Mouse (Mus musculus): ENCODE measurements around the gene 4930404H24Rik. TPM values are rescaled to one million over a fixed set of nuclear protein-coding genes. Genes with fewer than 3 reads are reported as not detected.
A peak's percentile ranks its signal among the peaks of the same experiment; 100 is the strongest.
"Not testable (repeated sequence)": the region's sequence is repeated elsewhere in the genome, so short reads cannot be mapped to it uniquely, and the experiment has no call there.

Gene 4930404H24Rik
- polyA plus RNA-seq, 1 experiment = not detected

GRCm38 (mm10) chr2:153494293-153494811, 1.8 kb downstream of the 4930404H24Rik start:
- TF ChIP-seq CTCF (IDR thresholded peaks at IDR 0.05; ENCODE audit: control insufficient read depth, insufficient read depth, low read length) = no peak
- no peak for TF ChIP-seq POLR2A (IDR thresholded peaks at IDR 0.05; ENCODE audit: borderline replicate concordance, control insufficient read depth, low read depth, low read length)
- WGBS = 21% methylated on average over 9 of the region's 9 CpGs
- Histone ChIP-seq H3K4me3 (replicated peaks; ENCODE audit: control insufficient read depth, low read depth, low read length) (no peak overlapping the region), H3K27ac (ENCODE audit: control insufficient read depth, insufficient read depth, low read depth, low read length, poor library complexity) (peak overlapping the region; percentile 68), H3K4me1 (ENCODE audit: control insufficient read depth, insufficient read depth, low read length) (peaks cover 10% of the 10 kb centered on the region)

GRCm38 (mm10) chr2:153495391-153495790, 2.8 kb downstream of the 4930404H24Rik start:
- not testable (repeated sequence) for H3K4me3 ChIP-seq (replicated peaks; ENCODE audit: control insufficient read depth, low read depth, low read length); H3K4me1 ChIP-seq (ENCODE audit: control insufficient read depth, insufficient read depth, low read length)
- peak overlapping the region; percentile 77 for H3K27ac ChIP-seq (ENCODE audit: control insufficient read depth, insufficient read depth, low read depth, low read length, poor library complexity)
- WGBS = 48% methylated on average over 4 of the region's 4 CpGs

- Histone ChIP-seq H3K4me3 (replicated peaks; ENCODE audit: control insufficient read depth, low read depth, low read length) (no peak overlapping the region), H3K27ac (ENCODE audit: control insufficient read depth, insufficient read depth, low read depth, low read length, poor library complexity) (peak overlapping the region; percentile 77), H3K4me1 (ENCODE audit: control insufficient read depth, insufficient read depth, low read length) (peaks cover 8% of the 10 kb centered on the region)
- WGBS = 14% methylated on average over 4 of the region's 4 CpGs
- TF ChIP-seq POLR2A (IDR thresholded peaks at IDR 0.05; ENCODE audit: borderline replicate concordance, control insufficient read depth, low read depth, low read length) = no peak
- TF ChIP-seq CTCF (IDR thresholded peaks at IDR 0.05; ENCODE audit: control insufficient read depth, insufficient read depth, low read length) = no peak
Observed at GRCm38 (mm10) chr2:153495818-153496217, 3.2 kb downstream of the 4930404H24Rik start.

GRCm38 (mm10) chr2:153496301-153496700, 3.7 kb downstream of the 4930404H24Rik start:
- Histone ChIP-seq H3K27ac (ENCODE audit: control insufficient read depth, insufficient read depth, low read depth, low read length, poor library complexity) (peak overlapping the region; percentile 77), H3K4me1 (ENCODE audit: control insufficient read depth, insufficient read depth, low read length) (peaks cover 8% of the 10 kb centered on the region), H3K4me3 (replicated peaks; ENCODE audit: control insufficient read depth, low read depth, low read length) (no peak overlapping the region)
- no peak for TF ChIP-seq POLR2A (IDR thresholded peaks at IDR 0.05; ENCODE audit: borderline replicate concordance, control insufficient read depth, low read depth, low read length)
- TF ChIP-seq CTCF (IDR thresholded peaks at IDR 0.05; ENCODE audit: control insufficient read depth, insufficient read depth, low read length) = no peak
- WGBS = 50% methylated on average over 6 of the region's 6 CpGs

GRCm38 (mm10) chr2:153496898-153497297, 4.3 kb downstream of the 4930404H24Rik start:
- no peak overlapping the region; the same call in 1 of the 2 replicates for H3K27ac ChIP-seq (ENCODE audit: control insufficient read depth, insufficient read depth, low read depth, low read length, poor library complexity)
- WGBS = 92% methylated on average over 13 of the region's 13 CpGs
- peaks cover 8% of the 10 kb centered on the region for H3K4me1 ChIP-seq (ENCODE audit: control insufficient read depth, insufficient read depth, low read length)
- H3K4me3 ChIP-seq (replicated peaks; ENCODE audit: control insufficient read depth, low read depth, low read length) = no peak overlapping the region
- no peak for TF ChIP-seq POLR2A (IDR thresholded peaks at IDR 0.05; ENCODE audit: borderline replicate concordance, control insufficient read depth, low read depth, low read length)
- TF ChIP-seq CTCF (IDR thresholded peaks at IDR 0.05; ENCODE audit: control insufficient read depth, insufficient read depth, low read length) = no peak

GRCm38 (mm10) chr2:153499154-153499553, 6.6 kb downstream of the 4930404H24Rik start:
- Histone ChIP-seq H3K27ac (ENCODE audit: control insufficient read depth, insufficient read depth, low read depth, low read length, poor library complexity) (no peak overlapping the region), H3K4me3 (replicated peaks; ENCODE audit: control insufficient read depth, low read depth, low read length) (no peak overlapping the region), H3K4me1 (ENCODE audit: control insufficient read depth, insufficient read depth, low read length) (peaks cover 7% of the 10 kb centered on the region)
- WGBS = 62% methylated on average over 4 of the region's 4 CpGs
- TF ChIP-seq CTCF (IDR thresholded peaks at IDR 0.05; ENCODE audit: control insufficient read depth, insufficient read depth, low read length) = peak; percentile 30; the same call in 1 of the 2 replicates
- no peak for TF ChIP-seq POLR2A (IDR thresholded peaks at IDR 0.05; ENCODE audit: borderline replicate concordance, control insufficient read depth, low read depth, low read length)

- WGBS = 39% methylated on average over 5 of the region's 5 CpGs
- TF ChIP-seq POLR2A (IDR thresholded peaks at IDR 0.05; ENCODE audit: borderline replicate concordance, control insufficient read depth, low read depth, low read length) = no peak
- no peak for TF ChIP-seq CTCF (IDR thresholded peaks at IDR 0.05; ENCODE audit: control insufficient read depth, insufficient read depth, low read length)
- Histone ChIP-seq H3K4me3 (replicated peaks; ENCODE audit: control insufficient read depth, low read depth, low read length) (no peak overlapping the region), H3K27ac (ENCODE audit: control insufficient read depth, insufficient read depth, low read depth, low read length, poor library complexity) (no peak overlapping the region), H3K4me1 (ENCODE audit: control insufficient read depth, insufficient read depth, low read length) (no peaks in the 10 kb centered on the region; the same call in 1 of the 2 replicates)
Observed at GRCm38 (mm10) chr2:153506385-153506784, 13.8 kb downstream of the 4930404H24Rik start.

- no peak overlapping the region for H3K27ac ChIP-seq (ENCODE audit: control insufficient read depth, insufficient read depth, low read depth, low read length, poor library complexity)
- TF ChIP-seq CTCF (IDR thresholded peaks at IDR 0.05; ENCODE audit: control insufficient read depth, insufficient read depth, low read length) (no peak), POLR2A (IDR thresholded peaks at IDR 0.05; ENCODE audit: borderline replicate concordance, control insufficient read depth, low read depth, low read length) (no peak)
- no peak overlapping the region for H3K4me3 ChIP-seq (replicated peaks; ENCODE audit: control insufficient read depth, low read depth, low read length)
- no peaks in the 10 kb centered on the region; the same call in 1 of the 2 replicates for H3K4me1 ChIP-seq (ENCODE audit: control insufficient read depth, insufficient read depth, low read length)
- 80% methylated on average over 2 of the region's 2 CpGs for WGBS
Observed at GRCm38 (mm10) chr2:153507969-153508368, 15.4 kb downstream of the 4930404H24Rik start.

GRCm38 (mm10) chr2:153508405-153508804, 15.8 kb downstream of the 4930404H24Rik start:
- Histone ChIP-seq H3K4me1 (ENCODE audit: control insufficient read depth, insufficient read depth, low read length) (no peaks in the 10 kb centered on the region; the same call in 1 of the 2 replicates), H3K27ac (ENCODE audit: control insufficient read depth, insufficient read depth, low read depth, low read length, poor library complexity) (no peak overlapping the region), H3K4me3 (replicated peaks; ENCODE audit: control insufficient read depth, low read depth, low read length) (no peak overlapping the region)
- WGBS = 79% methylated on average over 3 of the region's 3 CpGs
- TF ChIP-seq CTCF (IDR thresholded peaks at IDR 0.05; ENCODE audit: control insufficient read depth, insufficient read depth, low read length) (no peak), POLR2A (IDR thresholded peaks at IDR 0.05; ENCODE audit: borderline replicate concordance, control insufficient read depth, low read depth, low read length) (no peak)
